Mouse (Mus musculus) skeletal muscle tissue, adult 2 months (tissue): ENCODE data around the gene Tbc1d21.

Source experiments
- DNase-seq: peaks from one replicate; pipeline ENCODE4 v3.0.0-alpha.2; 2012; ENCODE audit warnings: low read depth, low spot score

Gene Tbc1d21

DNA sequence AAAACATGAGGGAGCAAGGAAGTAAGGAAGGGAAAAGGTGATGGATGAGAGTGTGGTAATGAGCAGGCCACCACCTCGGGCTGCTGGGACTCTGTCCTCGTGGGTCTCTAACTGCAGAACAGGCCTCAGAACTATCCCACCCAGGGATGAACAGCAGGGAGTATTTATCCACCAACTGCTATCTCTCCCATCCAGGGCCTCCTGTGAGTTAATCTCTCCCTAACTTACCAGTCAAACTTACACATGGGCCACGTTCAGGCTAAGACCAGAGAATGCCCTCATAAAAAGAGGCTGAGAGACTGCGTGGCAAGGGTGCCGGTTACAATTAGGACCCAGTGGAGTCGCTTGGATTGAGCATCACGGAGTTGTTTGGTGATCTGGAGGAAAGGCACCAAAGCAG, 24.3 kb downstream of the Tbc1d21 start:
- no peak for DNase-seq

DNA sequence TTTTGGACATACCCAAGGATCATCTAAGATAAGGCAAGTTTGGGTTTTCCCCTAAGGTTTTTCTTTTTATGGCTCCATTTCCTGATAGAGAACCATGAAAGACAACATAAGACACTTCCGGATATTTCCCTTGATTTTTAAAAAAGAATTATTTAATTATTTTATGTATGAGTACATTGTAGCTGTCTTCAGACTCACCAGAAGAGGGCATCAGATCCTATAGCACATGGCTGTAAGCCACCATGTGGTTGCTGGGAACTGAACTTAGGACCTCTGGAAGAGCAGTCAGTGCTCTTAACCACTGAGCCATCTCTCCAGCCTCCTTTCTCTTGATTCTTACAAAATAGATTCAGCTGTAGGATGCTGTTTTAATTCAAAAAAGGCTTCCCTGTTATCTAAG, 28.5 kb downstream of the Tbc1d21 start:
- DNase-seq = no peak

DNA sequence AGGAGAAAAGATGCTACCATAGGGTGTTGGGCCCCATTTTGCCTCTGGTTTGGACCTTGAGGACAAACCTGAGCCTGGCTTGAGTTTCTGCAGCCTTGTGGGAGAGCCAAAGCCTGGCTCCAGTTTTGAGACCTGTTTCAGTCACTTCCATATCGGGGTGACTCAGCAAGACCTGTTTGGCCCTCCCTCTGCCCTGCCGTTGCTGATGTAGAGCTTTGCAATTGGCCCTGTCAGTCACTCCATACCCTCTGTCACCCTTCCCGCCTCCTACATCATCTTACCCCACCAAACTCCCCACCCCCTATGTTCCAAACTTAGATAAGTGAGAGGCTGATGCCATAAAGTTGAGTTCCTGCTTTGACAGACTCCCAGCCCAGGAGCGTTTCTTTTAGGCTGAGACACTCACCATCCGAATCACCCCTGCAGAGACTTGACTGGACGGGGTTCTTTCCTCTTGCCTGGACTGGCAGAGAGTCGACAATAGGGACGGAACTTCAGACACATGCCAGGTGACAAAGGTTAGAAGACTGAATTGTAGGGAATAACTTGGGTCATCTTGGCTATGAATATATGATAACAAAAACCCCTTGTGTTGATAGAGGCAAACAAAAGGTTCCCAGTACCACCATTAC, 33.5 kb downstream of the Tbc1d21 start:
- no peak for DNase-seq

DNA sequence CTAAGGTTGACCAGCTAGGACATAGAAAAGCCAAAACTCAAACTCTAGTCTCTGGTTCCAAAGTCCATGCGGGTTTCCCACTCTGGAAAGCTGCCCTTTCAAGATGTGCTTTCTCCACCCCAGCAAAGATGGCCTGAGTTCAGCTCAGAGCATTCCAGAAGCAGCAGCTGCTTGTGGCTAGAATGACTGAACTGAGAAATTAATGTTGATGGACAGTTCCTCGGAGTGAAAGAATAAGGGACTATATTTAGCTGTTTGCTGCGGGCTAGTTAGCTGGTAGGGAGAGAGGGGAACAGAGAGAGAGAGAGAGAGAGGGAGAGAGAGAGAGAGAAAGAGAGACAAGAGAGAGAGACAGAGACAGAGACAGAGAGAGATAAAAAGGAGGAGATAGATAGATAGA, 39.0 kb downstream of the Tbc1d21 start:
- no peak for DNase-seq

DNA sequence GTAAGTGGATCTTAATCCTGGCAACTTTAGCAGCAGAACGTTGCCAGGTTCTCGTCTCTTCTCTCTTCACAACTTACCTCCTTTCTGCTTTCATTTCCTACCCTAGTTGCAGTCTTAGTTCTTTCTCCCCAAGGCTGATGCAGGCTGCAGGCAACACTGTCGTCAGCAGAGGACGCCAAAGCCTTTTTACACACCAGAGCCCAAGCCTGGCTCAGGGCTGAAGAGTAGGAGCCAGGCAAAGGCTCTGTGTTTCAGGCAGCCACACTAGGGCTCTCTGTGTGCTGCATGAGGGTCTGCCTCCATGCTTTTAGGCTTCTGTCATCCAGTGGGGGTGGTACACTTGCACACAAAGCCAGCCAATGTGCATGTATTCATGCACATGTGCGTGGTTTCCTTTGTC, 40.0 kb downstream of the Tbc1d21 start:
- no peak for DNase-seq

DNA sequence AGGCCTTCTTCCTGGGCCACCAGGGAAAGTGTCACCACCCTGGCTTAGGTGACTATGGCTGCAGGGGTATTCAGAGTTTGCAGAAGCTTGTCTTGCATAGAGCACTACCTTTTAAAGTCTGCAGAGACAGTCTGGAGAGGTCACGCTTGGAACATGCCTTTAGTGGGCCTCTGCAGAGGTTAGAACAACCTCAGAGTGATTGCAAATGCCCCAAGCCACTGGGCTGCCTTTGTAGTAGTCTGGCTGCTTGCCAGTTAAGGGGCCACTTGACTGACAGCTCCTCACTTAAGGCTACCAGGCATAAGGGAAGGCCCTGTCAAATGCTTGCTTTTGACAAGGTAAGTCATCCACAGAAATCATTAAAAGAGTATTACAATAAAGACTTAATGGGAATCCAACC, 42.9 kb downstream of the Tbc1d21 start:
- no peak for DNase-seq

DNA sequence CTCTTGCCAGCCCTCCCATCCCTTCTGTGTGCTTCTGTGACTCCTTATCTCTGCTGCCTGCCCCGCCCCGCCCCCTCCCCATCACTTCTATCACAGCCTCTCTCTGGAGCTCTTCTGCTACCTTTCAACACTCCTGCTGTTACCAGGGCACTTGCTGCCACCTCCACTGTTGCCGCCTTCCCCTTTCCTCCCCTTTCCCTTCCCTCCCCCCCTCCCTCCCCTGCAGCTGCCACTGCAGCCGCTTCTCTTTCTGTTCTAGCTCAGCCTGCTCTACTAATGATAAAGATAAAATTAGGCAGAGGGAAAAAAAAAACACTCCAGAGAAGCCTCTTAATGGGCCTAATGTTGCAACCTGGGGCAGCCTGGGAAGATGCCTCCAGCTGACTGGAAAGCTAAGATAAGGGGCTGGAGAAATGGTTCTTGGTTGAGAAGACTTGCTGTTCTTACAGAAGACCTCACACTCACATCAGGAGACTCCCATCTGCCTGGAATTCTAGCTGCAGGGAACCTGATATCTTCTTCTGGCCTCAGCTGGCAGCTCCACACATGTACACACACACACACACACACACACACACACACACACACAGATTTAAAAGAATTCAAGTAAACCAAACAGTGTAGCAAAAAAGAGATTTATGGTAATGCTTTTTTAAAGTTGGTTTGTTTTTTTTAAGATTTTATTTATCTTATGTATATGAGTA, 43.6 kb downstream of the Tbc1d21 start:
- no peak for DNase-seq

DNA sequence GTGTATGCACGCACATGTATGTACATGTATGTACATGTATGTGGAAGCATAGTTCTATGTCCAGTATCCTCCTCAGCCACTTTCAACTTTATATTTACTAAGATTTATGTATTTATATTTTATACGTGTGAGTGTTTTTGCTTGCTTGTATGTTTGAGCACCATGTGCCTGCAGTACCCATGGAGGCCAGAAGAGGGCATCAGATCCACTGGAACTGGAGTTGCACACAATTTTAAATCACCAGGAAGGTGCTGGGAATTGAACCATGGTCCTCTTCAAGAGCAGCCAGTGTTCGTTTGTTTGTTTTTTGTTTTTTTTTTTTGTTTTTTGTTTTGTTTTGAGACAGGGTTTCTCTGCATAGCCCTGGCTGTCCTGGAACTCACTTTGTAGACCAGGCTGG, 48.6 kb downstream of the Tbc1d21 start:
- no peak for DNase-seq

DNA sequence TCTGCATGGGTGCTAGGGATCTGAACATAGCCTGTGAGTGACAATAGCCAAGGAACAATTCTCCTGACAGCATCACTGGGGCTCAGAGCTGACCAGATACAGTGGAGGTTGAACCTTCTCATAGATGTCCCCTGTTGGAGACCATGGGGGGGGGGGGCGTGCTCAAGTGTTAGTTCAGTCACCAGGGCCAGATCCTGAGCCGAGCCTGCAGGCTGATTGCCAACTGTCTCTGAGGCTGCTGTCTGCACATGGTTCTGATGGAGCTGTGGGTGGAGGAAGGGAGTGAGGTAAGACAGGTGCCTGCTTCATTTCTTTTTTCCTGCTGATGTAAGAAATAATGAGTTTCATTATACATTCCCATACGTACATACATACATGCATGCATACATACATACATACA, 51.9 kb downstream of the Tbc1d21 start:
- DNase-seq = no peak

DNA sequence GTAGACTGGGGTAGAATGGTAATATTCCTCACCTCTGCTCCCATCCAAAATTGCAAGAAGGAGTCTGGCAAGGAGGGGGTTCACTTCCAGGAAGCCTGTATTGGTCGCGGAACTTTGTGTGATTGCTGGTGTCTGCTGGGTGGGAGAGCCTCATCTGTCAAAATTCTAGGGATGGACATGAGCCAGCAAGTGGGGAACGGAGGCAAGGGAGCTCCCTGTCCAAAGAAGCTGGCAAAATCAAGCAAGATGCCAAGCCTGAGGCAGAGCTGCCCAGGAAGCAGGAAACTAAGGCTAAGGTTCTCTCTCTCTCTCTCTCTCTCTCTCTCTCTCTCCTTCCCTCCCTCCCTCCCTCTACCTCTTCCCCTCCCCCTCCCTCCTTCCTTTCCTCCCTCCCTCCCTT, 52.9 kb downstream of the Tbc1d21 start:
- no peak for DNase-seq

DNA sequence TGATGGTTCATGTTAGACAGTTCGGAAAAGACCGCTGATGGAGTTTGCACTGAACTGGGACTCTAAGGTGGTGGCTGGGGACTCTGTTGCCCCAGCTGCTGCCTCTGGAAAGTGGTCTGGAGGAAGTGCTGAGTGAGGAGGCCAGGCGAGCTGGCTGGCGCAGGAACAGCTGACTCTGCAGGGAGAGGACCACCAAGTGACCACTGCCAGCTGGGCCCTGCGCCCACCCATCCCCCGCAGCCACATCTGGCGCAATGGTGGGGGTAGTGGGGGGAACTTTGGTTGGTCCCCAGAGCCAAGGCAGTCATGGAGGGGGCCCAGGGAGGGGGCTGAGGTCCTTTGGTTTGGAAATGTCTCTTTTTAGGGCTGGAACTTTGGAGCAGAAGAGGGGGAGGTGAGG, 53.5 kb downstream of the Tbc1d21 start:
- DNase-seq = no peak

DNA sequence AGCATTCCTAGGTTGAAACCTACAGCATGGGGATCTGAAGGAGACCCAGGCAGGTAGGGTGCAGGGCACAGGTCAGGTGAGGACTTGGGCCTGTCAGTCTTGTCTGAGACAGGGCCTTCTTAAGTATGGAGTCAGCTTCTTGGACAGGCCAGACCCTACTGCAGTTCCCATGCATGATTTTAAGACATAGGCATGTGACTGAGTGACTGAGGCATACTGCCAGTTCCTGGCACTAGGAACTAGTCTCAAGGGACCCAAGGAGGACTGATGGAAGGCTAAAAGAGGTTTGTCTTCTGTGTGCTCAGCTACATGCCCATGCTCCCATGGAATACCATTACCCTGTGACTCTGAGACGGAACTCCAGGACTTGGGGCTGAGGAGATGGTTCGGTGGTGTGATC, 54.4 kb downstream of the Tbc1d21 start:
- no peak for DNase-seq

DNA sequence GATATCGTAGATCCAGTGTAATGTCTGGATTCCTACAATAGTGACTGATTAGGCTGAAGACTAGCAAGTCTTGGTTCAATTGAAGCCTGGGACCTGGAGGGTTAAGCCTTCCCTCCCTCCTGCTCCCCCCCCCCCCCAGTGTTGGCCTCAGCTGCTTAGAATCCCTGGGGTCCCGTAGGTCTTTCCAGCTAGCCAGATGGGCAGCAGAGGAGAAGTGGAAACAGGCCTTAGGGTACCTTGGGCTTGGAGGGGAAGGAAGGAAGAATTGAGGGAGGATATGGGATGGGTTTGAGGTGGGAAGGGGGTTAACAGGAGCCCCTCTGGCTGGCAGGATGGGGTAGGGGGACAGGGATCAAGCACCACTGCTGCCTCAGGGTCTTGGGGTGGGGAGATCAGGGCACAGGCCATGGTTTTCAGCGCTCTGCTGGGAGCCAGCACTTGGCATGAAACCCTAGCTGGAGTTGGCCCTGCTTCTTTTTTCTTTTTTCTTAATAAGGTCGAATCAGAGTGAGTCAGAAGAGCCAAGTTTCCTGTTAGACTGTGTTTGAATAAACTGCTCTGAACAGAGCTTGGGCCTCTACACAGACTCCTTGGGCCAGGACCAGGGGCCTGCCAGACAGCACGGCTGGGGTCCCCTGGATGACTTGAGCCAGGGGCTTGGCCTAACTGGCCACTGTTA, 55.4 kb downstream of the Tbc1d21 start:
- DNase-seq = no peak

DNA sequence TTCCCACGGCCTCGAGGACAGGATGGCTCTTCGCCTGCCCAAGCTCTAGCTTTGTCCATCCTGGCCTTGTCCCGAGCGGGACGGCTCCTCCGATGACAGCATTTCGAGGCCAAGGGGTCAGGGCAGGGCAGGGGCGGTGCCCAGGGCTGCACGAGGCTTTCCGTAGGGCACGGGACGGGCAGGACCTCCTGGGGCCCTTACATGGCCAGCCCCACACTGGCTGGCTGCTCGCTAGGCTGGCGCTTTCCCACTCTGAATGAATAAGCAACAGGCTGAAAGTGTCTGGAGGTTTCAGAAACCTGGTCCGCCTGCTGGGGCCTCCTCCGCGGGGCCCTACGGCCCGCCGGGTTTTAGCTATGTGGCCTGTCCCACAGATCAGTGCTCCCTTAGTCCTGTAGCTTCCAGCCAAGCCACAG, 57.3 kb downstream of the Tbc1d21 start, which contains the start of gene Loxl1:
TSS of gene Loxl1 (minus strand) at position 243 of the 416 bp plus-strand sequence.
- peak; percentile 75 for DNase-seq

DNA sequence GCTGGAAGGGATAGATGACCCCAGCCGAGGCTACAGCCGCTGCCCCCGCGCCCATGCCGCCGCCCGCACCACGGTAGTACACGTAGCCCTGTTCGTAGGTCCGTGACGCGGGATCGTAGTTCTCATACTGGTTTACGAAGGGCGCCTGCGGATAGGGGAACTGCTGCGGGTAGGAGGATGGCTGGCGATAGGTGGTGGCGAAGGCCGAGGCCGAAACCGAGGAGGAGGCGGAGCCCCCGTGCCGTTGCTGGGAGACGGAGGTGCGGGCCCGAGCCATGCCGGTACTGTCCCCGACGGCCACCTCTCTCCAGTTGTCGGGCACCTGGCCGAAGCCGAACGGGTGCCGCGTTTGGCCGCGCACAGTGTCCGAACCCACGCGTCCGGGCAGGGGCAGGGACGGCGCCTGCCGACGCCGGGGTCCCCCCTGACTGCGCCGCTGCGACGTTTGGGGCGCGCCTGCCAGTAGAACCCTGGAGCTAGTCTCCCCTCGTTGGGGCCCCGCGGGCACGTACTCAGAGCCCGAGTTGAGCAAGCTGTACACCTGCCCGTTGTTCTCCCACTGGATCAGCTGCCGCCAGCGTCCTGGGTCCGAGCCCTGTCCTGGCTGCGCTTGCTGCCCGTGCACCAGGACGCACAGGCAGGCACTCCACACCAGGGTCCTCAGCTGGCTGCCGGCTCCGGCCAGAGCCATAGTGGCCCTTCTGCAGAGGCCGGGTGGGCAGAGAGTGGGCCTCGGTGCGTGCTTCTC, 57.9 kb downstream of the Tbc1d21 start:
- no peak for DNase-seq

DNA sequence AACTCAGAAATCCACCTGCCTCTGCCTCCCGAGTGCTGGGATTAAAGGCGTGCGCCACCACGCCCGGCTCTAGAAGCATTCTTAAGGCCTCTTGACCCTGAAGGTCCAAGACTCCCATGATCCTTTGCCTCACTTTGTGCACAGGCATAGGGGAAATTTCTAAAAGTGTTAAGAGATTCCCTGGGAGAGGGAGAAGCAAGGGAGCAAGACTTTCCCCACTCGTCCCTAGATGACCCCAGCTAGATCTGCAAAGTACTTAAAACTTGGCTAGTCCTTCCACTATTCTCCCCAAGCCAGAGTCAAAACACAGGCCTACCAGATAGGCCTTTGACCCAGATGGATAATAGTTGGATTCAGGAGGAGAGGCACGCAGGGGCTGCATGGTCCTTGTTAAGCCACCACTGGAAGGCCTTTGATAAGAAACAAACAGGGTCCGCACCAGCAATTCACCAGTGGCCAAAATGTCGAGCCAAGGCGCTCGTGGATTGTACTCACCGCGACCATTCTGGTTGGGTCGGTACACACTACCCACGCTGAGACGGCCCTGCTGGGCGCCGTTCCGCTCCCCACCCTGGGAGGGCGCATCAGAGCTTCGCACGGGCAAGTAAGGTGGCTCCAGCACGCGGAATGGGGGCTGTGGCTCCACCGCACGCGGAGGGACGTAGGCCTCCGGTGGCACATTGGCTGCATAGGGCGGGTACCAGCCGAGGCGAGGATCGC, 58.9 kb downstream of the Tbc1d21 start:
- no peak for DNase-seq

DNA sequence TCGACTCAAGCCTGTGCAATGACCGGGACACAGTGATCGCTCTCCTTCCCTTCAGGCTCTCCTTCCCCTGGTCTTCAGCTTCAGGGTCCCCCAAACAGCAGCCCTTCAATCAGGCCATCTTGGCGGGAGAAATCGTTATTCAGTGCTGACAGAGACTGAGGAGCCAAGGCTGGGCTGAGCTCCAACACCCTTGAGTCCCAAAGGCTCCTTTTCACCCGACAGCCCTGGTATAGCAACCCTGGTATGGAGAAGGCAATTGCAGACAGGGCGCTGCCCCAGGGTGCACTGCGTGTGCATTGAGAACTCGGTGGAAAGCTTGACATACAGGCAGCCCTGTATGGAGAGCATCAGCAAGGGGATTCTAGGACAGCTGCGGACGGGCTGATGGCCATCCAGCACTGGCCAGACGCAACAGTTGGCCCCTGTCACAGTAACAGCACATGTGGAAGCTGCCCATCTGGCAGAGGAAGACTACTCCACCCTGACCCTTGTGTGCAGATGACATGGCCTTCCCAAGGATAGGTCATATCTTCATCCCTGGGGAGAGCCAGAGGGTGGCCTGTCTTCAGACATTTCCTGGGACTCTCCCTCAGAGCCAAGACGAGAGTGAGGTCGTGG, 60.1 kb downstream of the Tbc1d21 start:
- peak; percentile 74 for DNase-seq
